Mouse (Mus musculus): ENCODE measurements around the gene Intu. TPM values are rescaled to one million over a fixed set of nuclear protein-coding genes. Genes with fewer than 3 reads are reported as not detected.
A peak's percentile ranks its signal among the peaks of the same experiment; 100 is the strongest.

Intu gene
- 3.8 and 4.0 TPM in 2 replicates for polyA plus RNA-seq (2014; fragmentation: Nextera tagmentation; extraction: Ambion mirVana)

DNA sequence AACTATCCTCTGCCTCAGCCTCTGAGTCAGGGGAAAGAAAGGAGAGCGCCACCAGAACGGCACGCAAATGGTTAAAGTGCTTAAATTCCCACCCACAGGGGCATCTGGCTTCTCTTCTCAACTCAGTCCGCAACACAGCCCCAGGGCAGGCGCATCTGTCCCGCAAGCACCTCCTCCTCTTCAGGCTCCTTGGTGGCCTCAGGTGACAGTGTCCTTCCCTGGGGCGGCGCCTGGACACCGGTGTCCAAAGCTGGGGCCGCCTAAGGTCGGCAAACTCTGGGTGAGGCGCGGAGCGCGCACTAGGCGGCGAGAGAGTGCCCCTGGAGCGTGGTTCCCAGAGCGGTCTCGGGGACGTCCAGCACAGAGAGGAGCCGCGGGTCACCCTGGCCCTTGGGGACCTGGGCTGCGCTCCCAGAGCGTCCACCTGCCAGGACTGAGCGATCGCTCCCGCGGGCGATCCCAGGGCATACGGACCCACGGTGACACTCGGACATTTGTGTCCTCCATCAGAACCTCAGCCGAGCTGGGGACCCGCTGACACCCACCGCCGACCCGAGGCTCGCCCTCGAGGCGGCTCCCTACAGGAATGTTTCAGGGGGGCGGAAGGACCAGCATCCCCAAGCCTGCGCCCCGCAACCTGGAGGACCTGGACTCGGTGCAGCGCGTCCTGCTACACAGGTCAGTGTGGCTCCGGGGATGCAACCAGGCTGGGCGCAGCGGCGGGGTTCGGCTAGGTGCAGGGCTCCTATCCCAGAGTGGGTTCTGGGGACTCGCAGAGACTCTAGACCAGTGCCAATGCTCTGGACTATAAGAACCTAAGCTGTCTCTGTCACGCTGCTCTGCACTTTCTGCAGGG is at the start of gene Intu:
TSS of gene Intu (plus strand) at position 1 of the 856 bp plus-strand sequence.
- H3K4me2 ChIP-seq (ENCODE audit: low read depth, low read length) = peak within 1 kb of the TSS; percentile 100
- H3K27ac ChIP-seq (replicated peaks; ENCODE audit: low read depth, low read length) = no peak within 1 kb of the TSS
- peak within 1 kb of the TSS; percentile 49 for H3K9ac ChIP-seq (ENCODE audit: low read depth, low read length)
- WGBS = 1% methylated on average over 48 of the region's 54 CpGs
- H3K4me1 ChIP-seq (ENCODE audit: control insufficient read depth, insufficient read depth, low read length) = peaks cover 8% of the 10 kb centered on the region
- peaks cover 26% of the 10 kb centered on the region for H3K27me3 ChIP-seq (replicated peaks; ENCODE audit: control insufficient read depth, insufficient read depth, low read length)
- DNase-seq (ENCODE audit: low spot score) = peak; percentile 48
- H3K36me3 ChIP-seq (ENCODE audit: control insufficient read depth, insufficient read depth, low read length) = no peaks in the 10 kb centered on the region
- peak; percentile 84; the same call in 1 of the 2 replicates for ATAC-seq (ENCODE audit: low read depth)
- H3K9me3 ChIP-seq (ENCODE audit: control insufficient read depth, low read length) = no peaks in the 10 kb centered on the region; the same call in 1 of the 2 replicates
- H3K4me3 ChIP-seq (ENCODE audit: low read depth, low read length) = peak within 1 kb of the TSS; percentile 53

DNA sequence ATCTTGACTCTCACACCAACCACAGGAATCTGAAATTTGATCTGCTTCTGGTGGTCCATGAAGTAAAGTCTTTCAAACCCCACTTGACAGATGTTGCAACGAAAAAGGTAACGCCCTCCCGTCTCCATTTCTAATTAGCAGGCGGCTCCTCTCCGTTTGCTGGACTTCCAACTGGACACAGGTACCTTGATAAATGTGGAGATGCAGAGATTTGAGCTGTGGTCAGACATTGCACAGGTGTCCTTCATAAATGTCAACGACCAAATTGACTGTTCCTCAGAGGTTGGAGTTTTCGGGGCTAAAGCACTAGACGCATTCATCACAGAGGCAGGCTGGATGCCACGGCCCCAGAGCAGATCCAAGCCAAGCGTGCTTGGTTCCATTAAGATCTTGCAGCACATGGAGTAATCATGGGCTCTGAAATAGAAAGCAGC is 47.8 kb upstream of the Intu start:
- Histone ChIP-seq H3K27ac (replicated peaks; ENCODE audit: low read depth, low read length) (peak overlapping the region; percentile 67), H3K4me3 (ENCODE audit: low read depth, low read length) (no peak overlapping the region), H3K9me3 (ENCODE audit: control insufficient read depth, low read length) (no peaks in the 10 kb centered on the region), H3K4me2 (ENCODE audit: low read depth, low read length) (peak overlapping the region; percentile 39), H3K27me3 (replicated peaks; ENCODE audit: control insufficient read depth, insufficient read depth, low read length) (no peaks in the 10 kb centered on the region), H3K9ac (ENCODE audit: low read depth, low read length) (no peak overlapping the region), H3K36me3 (ENCODE audit: control insufficient read depth, insufficient read depth, low read length) (no peaks in the 10 kb centered on the region), H3K4me1 (ENCODE audit: control insufficient read depth, insufficient read depth, low read length) (peaks cover 7% of the 10 kb centered on the region; the same call in 1 of the 2 replicates)
- ATAC-seq (ENCODE audit: low read depth) = no peak
- WGBS = 31% methylated on average over 10 of the region's 10 CpGs
- peak; percentile 85 for DNase-seq (ENCODE audit: low spot score)

DNA sequence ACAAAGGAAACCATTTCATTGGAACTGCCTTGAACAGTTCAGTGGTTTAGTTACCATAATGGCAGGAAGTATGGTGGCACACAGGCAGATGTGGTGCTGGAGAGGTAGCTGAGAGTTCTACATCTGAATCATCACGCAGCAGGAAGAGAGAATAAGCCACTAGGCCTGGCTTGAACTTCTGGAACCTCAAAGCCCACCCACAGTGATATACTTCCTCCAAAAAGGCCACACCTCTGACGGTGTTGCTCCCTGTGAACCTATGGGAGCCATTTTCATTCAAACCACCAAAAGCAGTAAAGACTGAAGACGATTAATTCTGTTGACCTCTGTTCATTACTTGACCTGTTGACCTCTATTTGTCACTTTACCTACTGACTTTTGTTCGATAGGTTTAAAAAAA is 43.7 kb upstream of the Intu start:
- Histone ChIP-seq H3K4me2 (ENCODE audit: low read depth, low read length) (no peak overlapping the region), H3K36me3 (ENCODE audit: control insufficient read depth, insufficient read depth, low read length) (no peaks in the 10 kb centered on the region), H3K4me1 (ENCODE audit: control insufficient read depth, insufficient read depth, low read length) (peaks cover 7% of the 10 kb centered on the region; the same call in 1 of the 2 replicates), H3K4me3 (ENCODE audit: low read depth, low read length) (no peak overlapping the region), H3K27me3 (replicated peaks; ENCODE audit: control insufficient read depth, insufficient read depth, low read length) (no peaks in the 10 kb centered on the region), H3K9me3 (ENCODE audit: control insufficient read depth, low read length) (0 out of 2 replicates have a peak, but pooled peaks cover 8% of the 10 kb centered on the region), H3K27ac (replicated peaks; ENCODE audit: low read depth, low read length) (no peak overlapping the region), H3K9ac (ENCODE audit: low read depth, low read length) (no peak overlapping the region)
- DNase-seq (ENCODE audit: low spot score) (no peak), ATAC-seq (ENCODE audit: low read depth) (no peak)
- 80% methylated on average over 4 of the region's 4 CpGs for WGBS

DNA sequence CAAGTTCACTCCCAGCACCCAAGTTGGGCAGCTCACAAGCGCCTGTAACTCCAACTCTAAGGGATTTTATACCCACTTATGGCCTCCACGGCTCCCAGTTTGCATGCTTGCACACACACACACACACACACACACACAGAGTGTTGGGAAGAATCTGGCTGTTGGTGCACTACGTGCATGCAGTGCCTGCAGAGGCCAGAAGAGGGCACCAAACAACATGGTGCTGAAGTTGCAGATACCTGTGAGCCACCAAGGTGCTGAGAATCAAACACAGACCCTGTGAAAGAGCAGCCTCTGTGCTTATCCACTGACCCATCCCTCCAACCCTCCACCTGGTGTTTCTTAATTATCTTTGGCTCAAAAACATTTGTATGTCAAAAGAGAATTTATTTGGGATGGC is 39.3 kb upstream of the Intu start:
- Histone ChIP-seq H3K9ac (ENCODE audit: low read depth, low read length) (no peak overlapping the region), H3K4me3 (ENCODE audit: low read depth, low read length) (no peak overlapping the region), H3K4me1 (ENCODE audit: control insufficient read depth, insufficient read depth, low read length) (no peaks in the 10 kb centered on the region), H3K36me3 (ENCODE audit: control insufficient read depth, insufficient read depth, low read length) (no peaks in the 10 kb centered on the region), H3K27ac (replicated peaks; ENCODE audit: low read depth, low read length) (no peak overlapping the region), H3K4me2 (ENCODE audit: low read depth, low read length) (no peak overlapping the region), H3K27me3 (replicated peaks; ENCODE audit: control insufficient read depth, insufficient read depth, low read length) (no peaks in the 10 kb centered on the region), H3K9me3 (ENCODE audit: control insufficient read depth, low read length) (peaks cover 13% of the 10 kb centered on the region; the same call in 1 of the 2 replicates)
- no peak for DNase-seq (ENCODE audit: low spot score)
- WGBS = 89% methylated on average over 3 of the region's 3 CpGs
- no peak for ATAC-seq (ENCODE audit: low read depth)

DNA sequence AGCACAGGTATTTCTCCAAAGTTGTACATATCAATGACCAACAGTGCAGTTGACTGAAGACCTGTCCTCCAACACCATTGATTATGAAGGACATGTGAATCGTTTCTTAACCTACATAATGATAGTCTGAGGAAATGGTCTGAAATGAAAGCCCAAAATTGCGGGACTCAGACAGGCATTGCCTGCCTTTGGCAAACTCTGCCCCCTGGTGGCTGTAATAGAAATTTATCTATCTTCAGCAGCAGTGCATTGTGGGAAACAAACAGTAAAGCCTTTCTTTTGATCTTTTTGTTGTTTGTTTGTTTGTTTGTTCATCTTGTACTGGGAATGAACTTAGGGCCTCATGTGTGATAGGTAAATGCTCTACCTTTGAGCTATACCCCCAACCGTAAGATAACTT is 32.2 kb upstream of the Intu start:
- no peak overlapping the region for H3K27ac ChIP-seq (replicated peaks; ENCODE audit: low read depth, low read length)
- ATAC-seq (ENCODE audit: low read depth) (no peak), DNase-seq (ENCODE audit: low spot score) (no peak)
- WGBS = 83% methylated on average over 3 of the region's 3 CpGs
- H3K9me3 ChIP-seq (ENCODE audit: control insufficient read depth, low read length) = peaks cover 6% of the 10 kb centered on the region; the same call in 1 of the 2 replicates
- no peak overlapping the region for H3K9ac ChIP-seq (ENCODE audit: low read depth, low read length)
- no peak overlapping the region for H3K4me3 ChIP-seq (ENCODE audit: low read depth, low read length)
- no peak overlapping the region for H3K4me2 ChIP-seq (ENCODE audit: low read depth, low read length)
- no peaks in the 10 kb centered on the region for H3K36me3 ChIP-seq (ENCODE audit: control insufficient read depth, insufficient read depth, low read length)
- no peaks in the 10 kb centered on the region for H3K4me1 ChIP-seq (ENCODE audit: control insufficient read depth, insufficient read depth, low read length)
- no peaks in the 10 kb centered on the region for H3K27me3 ChIP-seq (replicated peaks; ENCODE audit: control insufficient read depth, insufficient read depth, low read length)

DNA sequence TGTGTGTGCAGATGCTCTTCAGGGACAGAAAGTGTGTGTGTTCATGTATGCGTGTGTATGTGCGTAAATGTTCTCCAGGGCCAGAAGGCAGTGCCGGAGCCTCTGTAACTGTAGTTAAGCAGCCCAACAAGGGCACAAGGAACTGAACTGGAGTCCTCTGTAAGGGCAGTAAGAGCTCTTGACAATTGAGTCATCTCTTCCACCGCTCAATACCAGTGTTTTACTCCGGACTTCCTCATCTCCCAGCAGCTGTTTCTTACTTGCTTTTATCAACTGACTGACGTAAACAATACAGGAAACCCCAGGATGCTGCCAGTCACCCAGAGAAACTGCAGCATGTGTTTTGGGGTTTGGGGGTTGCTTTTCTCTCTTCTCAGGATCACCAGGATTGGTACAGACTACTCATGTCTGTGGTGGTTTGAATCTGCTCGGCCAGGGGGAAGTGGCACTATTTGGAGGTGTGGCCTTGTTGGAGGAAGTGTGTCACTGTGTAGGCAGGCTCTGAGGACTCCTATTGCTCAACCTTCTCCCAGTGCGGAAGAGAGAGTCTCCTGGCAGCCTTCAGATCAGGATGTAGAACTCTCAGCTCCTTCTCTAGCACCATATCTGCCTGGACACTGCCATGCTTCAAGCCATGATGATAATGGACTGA is 30.8 kb upstream of the Intu start:
- 90% methylated on average over 8 of the region's 8 CpGs for WGBS
- Histone ChIP-seq H3K4me3 (ENCODE audit: low read depth, low read length) (no peak overlapping the region), H3K27me3 (replicated peaks; ENCODE audit: control insufficient read depth, insufficient read depth, low read length) (no peaks in the 10 kb centered on the region), H3K27ac (replicated peaks; ENCODE audit: low read depth, low read length) (no peak overlapping the region), H3K9me3 (ENCODE audit: control insufficient read depth, low read length) (no peaks in the 10 kb centered on the region), H3K36me3 (ENCODE audit: control insufficient read depth, insufficient read depth, low read length) (no peaks in the 10 kb centered on the region), H3K9ac (ENCODE audit: low read depth, low read length) (no peak overlapping the region), H3K4me1 (ENCODE audit: control insufficient read depth, insufficient read depth, low read length) (no peaks in the 10 kb centered on the region), H3K4me2 (ENCODE audit: low read depth, low read length) (no peak overlapping the region)
- DNase-seq (ENCODE audit: low spot score) (no peak), ATAC-seq (ENCODE audit: low read depth) (no peak)

DNA sequence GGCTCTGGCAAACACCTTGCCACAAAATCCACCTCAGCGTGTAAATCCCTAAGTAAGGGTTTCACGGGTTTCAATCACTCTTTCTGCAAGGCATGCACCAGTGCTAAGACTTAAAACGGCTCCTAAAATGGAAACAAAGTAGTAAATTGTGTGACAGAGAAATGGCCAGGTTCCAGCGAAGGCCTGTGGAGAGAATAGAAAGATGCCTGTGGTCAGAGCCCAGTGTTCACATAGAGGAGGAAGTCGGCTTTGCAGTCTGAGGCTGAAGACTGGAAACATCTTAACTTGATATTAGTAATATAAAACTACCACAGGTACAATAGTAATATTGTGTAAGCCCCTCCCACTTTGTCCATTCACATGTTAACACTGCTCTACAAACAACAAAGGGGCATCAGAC is 26.7 kb upstream of the Intu start:
- no peak overlapping the region for H3K27ac ChIP-seq (replicated peaks; ENCODE audit: low read depth, low read length)
- H3K4me2 ChIP-seq (ENCODE audit: low read depth, low read length) = no peak overlapping the region
- H3K4me1 ChIP-seq (ENCODE audit: control insufficient read depth, insufficient read depth, low read length) = no peaks in the 10 kb centered on the region
- no peaks in the 10 kb centered on the region for H3K36me3 ChIP-seq (ENCODE audit: control insufficient read depth, insufficient read depth, low read length)
- whole genome bisulfite sequencing = 60% methylated on average over 5 of the region's 5 CpGs
- H3K9me3 ChIP-seq (ENCODE audit: control insufficient read depth, low read length) = no peaks in the 10 kb centered on the region
- H3K4me3 ChIP-seq (ENCODE audit: low read depth, low read length) = no peak overlapping the region
- ATAC-seq (ENCODE audit: low read depth) (no peak), DNase-seq (ENCODE audit: low spot score) (peak; percentile 42)
- H3K9ac ChIP-seq (ENCODE audit: low read depth, low read length) = no peak overlapping the region
- H3K27me3 ChIP-seq (replicated peaks; ENCODE audit: control insufficient read depth, insufficient read depth, low read length) = no peaks in the 10 kb centered on the region

DNA sequence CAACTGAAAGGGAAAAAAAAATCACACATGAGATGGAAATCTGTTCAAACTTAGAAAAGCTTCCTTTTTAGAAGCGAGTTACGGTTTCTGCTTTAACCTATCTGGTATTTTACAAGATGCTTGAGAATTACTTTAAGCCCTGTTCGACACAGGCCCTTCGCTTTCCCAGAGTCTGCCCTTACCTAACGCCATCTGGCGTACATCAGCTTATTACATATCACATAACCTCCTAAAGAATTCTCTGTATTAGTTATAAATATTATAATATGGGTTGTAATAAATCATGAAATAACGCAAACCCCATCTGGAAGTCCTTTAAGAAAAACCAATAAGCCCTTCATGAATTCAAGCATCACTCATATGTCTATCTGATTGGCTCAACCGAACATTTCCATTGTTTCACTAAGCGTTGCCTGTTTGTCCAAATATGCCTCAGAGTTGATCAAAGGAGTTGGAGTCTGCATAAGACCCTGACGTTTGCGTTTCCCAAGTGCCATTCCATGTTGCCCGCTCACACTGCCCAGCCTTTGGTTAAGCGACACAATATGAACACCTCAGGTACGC is 25.6 kb upstream of the Intu start:
- Histone ChIP-seq H3K27me3 (replicated peaks; ENCODE audit: control insufficient read depth, insufficient read depth, low read length) (no peaks in the 10 kb centered on the region), H3K36me3 (ENCODE audit: control insufficient read depth, insufficient read depth, low read length) (no peaks in the 10 kb centered on the region), H3K9ac (ENCODE audit: low read depth, low read length) (no peak overlapping the region), H3K9me3 (ENCODE audit: control insufficient read depth, low read length) (no peaks in the 10 kb centered on the region), H3K27ac (replicated peaks; ENCODE audit: low read depth, low read length) (0 out of 2 replicates have a peak overlapping the region, but pooled peaks have one; percentile 21), H3K4me3 (ENCODE audit: low read depth, low read length) (no peak overlapping the region), H3K4me1 (ENCODE audit: control insufficient read depth, insufficient read depth, low read length) (no peaks in the 10 kb centered on the region), H3K4me2 (ENCODE audit: low read depth, low read length) (no peak overlapping the region)
- ATAC-seq (ENCODE audit: low read depth) = no peak
- 72% methylated on average over 14 of the region's 14 CpGs for WGBS
- DNase-seq (ENCODE audit: low spot score) = no peak
